Mouse (Mus musculus) forebrain, embryonic 16.5 days (tissue): Measurements from ENCODE around the gene Camkv. TPM values are rescaled to one million over a fixed set of nuclear protein-coding genes. Genes with fewer than 3 reads are reported as not detected.

Experiments
- ATAC-seq: fragments of 200-750 bp; cut with Nextera tagmentation; 2 replicates; pipeline ENCODE4 v1.8.0; 2017; ENCODE audit warnings: mild to moderate bottlenecking, moderate library complexity
- H3K27ac ChIP-seq: fragments of 300-500 bp; sonication (generic); 2 replicates; pipeline ENCODE4 v1.5.1; 2014; ENCODE audit warnings: low read length, control low read depth
- H3K27me3 ChIP-seq: fragments of 300-500 bp; sonication (generic); replicated peaks from 2 replicates; pipeline ENCODE4 v1.6.1; 2014; ENCODE audit warnings: low read length; ENCODE audit not compliant: control insufficient read depth, insufficient read depth
- H3K36me3 ChIP-seq: fragments of 300-500 bp; sonication (generic); 2 replicates; pipeline ENCODE4 v1.6.1; 2014; ENCODE audit not compliant: control insufficient read depth, insufficient read depth
- H3K4me1 ChIP-seq: fragments of 300-500 bp; sonication (generic); replicated peaks from 2 replicates; pipeline ENCODE4 v1.6.1; 2014; ENCODE audit warnings: low read length; ENCODE audit not compliant: control insufficient read depth, insufficient read depth
- H3K4me2 ChIP-seq: fragments of 300-500 bp; sonication (generic); 2 replicates; pipeline ENCODE4 v1.6.1; 2014; ENCODE audit warnings: mild to moderate bottlenecking, low read length, control low read depth
- H3K4me3 ChIP-seq: fragments of 300-500 bp; sonication (generic); replicated peaks from 2 replicates; pipeline ENCODE4 v1.5.1; 2014; ENCODE audit warnings: mild to moderate bottlenecking, low read length, control low read depth
- H3K9ac ChIP-seq: fragments of 300-500 bp; sonication (generic); replicated peaks from 2 replicates; pipeline ENCODE4 v1.6.1; 2014; ENCODE audit warnings: low read depth, low read length, control low read depth
- H3K9me3 ChIP-seq: fragments of 300-500 bp; sonication (generic); 2 replicates; pipeline ENCODE4 v1.6.1; 2016; ENCODE audit warnings: low read length; ENCODE audit not compliant: control insufficient read depth
- WGBS: fragments of 180-500 bp; shearing (Covaris S2); extraction: QIAGEN DNeasy Blood & Tissue Kit; methylation state at CpG from one replicate; pipeline ENCODE4 v1.1.7; 2014; 5-methylcytosine and 5-hydroxymethylcytosine counted together
- polyA plus RNA-seq: library from polyadenylated mRNA; unstranded; fragments of >200 nt; fragmentation: Nextera tagmentation; extraction: Ambion mirVana; gene quantifications from 2 replicates; pipeline ENCODE4 v1.2.1, GENCODE M21; 2015

Camkv gene
- polyA plus RNA-seq, result 117 and 140 TPM in 2 replicates

DNA sequence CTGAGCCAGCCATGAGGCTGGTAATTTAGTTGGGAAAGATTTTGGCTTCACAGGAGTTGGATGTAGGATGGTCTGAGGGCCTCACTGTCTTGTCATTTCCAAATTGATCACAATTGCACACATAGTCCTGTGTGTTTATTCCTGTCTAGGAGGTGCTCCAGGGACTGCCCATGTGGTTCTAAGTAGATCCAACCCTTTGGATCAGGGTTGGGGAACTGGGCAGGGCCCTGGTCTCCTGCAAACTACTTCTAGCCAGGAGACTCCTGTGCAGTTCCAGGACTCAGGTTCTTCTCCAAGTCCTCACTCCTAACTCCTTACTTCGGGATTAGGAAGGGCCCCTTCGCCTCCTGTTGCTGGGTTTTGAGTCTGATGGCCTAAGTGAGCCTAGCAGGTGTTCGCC is at the start of gene Camkv:
Camkv (plus strand) TSS at position 301 of the 400 bp plus-strand sequence.
- Histone ChIP-seq H3K36me3 (no peaks in the 10 kb centered on the region), H3K9ac (peak within 1 kb of the TSS; percentile 69), H3K27ac (0 out of 2 replicates have a peak within 1 kb of the TSS, but pooled peaks have one; percentile 20), H3K4me2 (peak within 1 kb of the TSS; percentile 86), H3K9me3 (no peaks in the 10 kb centered on the region), H3K4me3 (peak within 1 kb of the TSS; percentile 64), H3K4me1 (peaks cover 22% of the 10 kb centered on the region), H3K27me3 (no peaks in the 10 kb centered on the region; the same call in 1 of the 2 replicates)
- ATAC-seq, result 0 out of 2 replicates have a peak, but pooled peaks have one; percentile 3
- WGBS, result 12% methylated on average over 3 of the region's 3 CpGs

DNA sequence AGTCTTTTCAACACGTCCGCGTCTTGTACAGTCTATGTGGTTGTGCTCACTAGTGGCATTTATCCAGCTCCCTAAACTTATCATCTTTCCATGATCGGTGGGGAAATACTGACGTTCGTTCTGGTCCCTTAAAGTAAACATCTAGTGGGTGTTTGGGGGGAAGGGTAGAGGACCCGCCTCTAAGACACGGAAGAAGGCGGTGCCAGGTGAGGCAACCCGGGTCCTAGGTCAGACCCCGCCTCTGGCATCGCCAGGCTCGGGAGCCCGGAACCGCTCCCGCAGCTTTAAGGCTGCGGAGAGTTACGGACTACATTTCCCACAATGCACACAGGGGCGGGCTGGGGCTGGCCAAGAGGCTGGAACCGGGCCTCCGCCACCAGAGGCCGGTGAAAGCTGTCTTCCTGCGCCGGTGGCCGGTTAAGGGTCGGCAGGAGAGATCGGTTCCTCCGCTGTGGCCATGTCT is 47.6 kb upstream of the Camkv start, which contains the start of gene Mon1a:
Mon1a (plus strand) TSS at position 348 of the 463 bp plus-strand sequence.
- Histone ChIP-seq H3K4me3 (peak within 1 kb of the TSS; percentile 84), H3K27me3 (0 out of 2 replicates have a peak, but pooled peaks cover 2% of the 10 kb centered on the region), H3K9me3 (no peaks in the 10 kb centered on the region), H3K36me3 (no peaks in the 10 kb centered on the region), H3K9ac (peak within 1 kb of the TSS; percentile 85), H3K27ac (peak within 1 kb of the TSS; percentile 69), H3K4me1 (peaks cover 14% of the 10 kb centered on the region), H3K4me2 (peak within 1 kb of the TSS; percentile 71)
- under 1% methylated on average over 28 of the region's 28 CpGs for WGBS
- peak; percentile 97 for ATAC-seq

DNA sequence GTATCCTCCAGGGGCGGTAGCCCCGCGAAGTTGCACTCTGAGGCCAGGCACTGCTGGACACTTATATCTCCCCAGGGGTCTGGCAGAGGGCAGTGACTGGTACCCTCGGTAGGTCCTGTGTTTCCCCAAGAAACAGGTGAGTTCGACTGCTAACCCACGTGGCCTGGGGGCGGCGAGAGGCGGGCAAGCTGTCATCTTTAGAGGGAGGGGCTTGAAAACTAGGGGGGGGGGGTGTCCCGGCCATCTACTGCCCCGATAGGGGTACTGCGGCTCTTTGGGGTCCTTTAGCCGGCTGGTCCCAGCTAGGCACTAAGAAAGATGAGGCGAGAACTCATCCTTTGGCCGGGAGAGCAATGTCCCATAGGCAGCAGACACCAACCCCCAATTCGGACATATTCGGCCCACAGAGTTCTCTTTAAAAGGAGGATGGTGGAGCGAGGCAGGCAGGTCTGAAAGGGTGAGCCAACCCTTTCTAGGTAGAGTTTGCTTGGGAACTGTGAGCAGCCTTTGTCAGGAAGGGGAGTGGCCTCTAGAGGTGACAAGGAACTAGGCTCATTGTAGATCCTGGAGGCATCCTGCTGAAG is 47.1 kb upstream of the Camkv start:
- peak overlapping the region; percentile 71 for H3K4me2 ChIP-seq
- ATAC-seq, result peak; percentile 72
- H3K27ac ChIP-seq, result peak overlapping the region; percentile 69
- peak overlapping the region; percentile 85 for H3K9ac ChIP-seq
- H3K36me3 ChIP-seq, result no peaks in the 10 kb centered on the region
- H3K9me3 ChIP-seq, result no peaks in the 10 kb centered on the region
- under 1% methylated on average over 18 of the region's 18 CpGs for WGBS
- H3K27me3 ChIP-seq, result 0 out of 2 replicates have a peak, but pooled peaks cover 2% of the 10 kb centered on the region
- H3K4me1 ChIP-seq, result peaks cover 14% of the 10 kb centered on the region
- H3K4me3 ChIP-seq, result peak overlapping the region; percentile 84

DNA sequence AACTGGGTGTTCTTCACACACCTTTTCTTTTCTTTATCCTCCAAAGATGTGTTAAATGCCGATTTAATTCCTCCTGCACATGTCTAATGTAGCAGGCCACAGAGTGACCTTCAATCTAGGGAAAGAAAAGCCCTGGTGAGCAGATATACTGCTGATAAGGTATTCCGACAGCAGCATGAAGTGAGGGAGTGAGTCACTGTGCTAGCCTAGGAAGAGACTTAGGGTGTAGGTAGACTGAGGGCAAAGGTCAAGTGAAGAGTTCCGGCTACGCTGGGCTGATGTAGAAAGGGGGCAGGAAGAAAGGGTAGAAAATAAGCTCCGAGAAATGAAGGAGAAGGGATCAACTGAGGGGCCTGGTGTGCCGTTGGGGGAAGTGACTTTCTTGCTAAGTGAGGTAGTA is 45.2 kb upstream of the Camkv start:
- no peak overlapping the region for H3K4me2 ChIP-seq
- H3K27ac ChIP-seq, result no peak overlapping the region
- H3K9ac ChIP-seq, result no peak overlapping the region
- 94% methylated on average over 6 of the region's 6 CpGs for WGBS
- peaks cover 14% of the 10 kb centered on the region for H3K4me1 ChIP-seq
- no peak for ATAC-seq
- H3K27me3 ChIP-seq, result 0 out of 2 replicates have a peak, but pooled peaks cover 2% of the 10 kb centered on the region
- H3K4me3 ChIP-seq, result no peak overlapping the region
- no peaks in the 10 kb centered on the region for H3K36me3 ChIP-seq
- no peaks in the 10 kb centered on the region for H3K9me3 ChIP-seq

DNA sequence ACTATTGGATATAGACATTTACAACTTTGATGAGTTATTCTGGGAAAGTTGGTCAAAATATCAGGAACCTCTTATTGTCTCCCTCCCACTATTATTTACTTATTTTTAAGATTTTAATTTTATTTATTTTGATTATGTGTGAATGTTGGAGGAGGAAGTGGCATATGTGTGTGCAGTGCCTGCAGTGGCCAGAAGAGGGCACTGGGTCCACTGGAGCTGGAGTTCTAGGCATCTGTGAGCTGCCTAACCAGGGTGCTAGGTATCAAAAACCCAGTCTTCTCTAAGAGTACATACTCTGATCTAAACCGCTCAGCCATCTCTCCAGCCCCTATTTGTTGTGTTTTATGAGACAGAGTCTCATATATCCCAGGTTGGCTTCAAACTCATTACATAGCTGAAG is 44.5 kb upstream of the Camkv start:
- no peak overlapping the region for H3K4me2 ChIP-seq
- no peak overlapping the region for H3K9ac ChIP-seq
- no peak overlapping the region for H3K27ac ChIP-seq
- H3K4me3 ChIP-seq, result no peak overlapping the region
- 90% methylated on average over 1 of the region's 1 CpGs for WGBS
- H3K27me3 ChIP-seq, result 0 out of 2 replicates have a peak, but pooled peaks cover 2% of the 10 kb centered on the region
- no peaks in the 10 kb centered on the region for H3K36me3 ChIP-seq
- no peak for ATAC-seq
- no peaks in the 10 kb centered on the region for H3K9me3 ChIP-seq
- peaks cover 14% of the 10 kb centered on the region for H3K4me1 ChIP-seq

DNA sequence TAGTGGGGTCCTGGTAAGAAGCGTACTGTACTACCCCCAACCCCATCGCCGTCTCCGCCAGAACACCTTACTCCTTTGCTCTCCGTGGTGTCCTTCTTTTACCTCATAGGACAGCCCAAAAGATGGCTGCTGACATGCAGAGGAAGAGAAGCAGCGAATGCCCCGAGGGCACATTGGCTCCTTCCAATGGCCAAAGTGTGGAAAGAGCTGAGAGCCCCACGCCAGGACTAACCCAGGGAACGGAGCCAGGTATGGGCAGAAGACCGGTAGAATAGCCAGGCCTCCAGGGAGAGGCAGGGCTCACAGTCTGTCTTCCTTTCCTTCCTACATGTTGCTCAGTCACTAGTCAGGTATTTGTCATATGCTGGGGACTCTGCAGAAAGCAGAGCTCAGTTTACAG is 36.9 kb upstream of the Camkv start:
- Histone ChIP-seq H3K9ac (no peak overlapping the region), H3K27ac (no peak overlapping the region), H3K36me3 (peaks cover 7% of the 10 kb centered on the region), H3K4me1 (peaks cover 14% of the 10 kb centered on the region), H3K4me2 (no peak overlapping the region), H3K4me3 (no peak overlapping the region), H3K9me3 (no peaks in the 10 kb centered on the region), H3K27me3 (peaks cover 4% of the 10 kb centered on the region; the same call in 1 of the 2 replicates)
- WGBS, result 80% methylated on average over 10 of the region's 10 CpGs
- ATAC-seq, result no peak

DNA sequence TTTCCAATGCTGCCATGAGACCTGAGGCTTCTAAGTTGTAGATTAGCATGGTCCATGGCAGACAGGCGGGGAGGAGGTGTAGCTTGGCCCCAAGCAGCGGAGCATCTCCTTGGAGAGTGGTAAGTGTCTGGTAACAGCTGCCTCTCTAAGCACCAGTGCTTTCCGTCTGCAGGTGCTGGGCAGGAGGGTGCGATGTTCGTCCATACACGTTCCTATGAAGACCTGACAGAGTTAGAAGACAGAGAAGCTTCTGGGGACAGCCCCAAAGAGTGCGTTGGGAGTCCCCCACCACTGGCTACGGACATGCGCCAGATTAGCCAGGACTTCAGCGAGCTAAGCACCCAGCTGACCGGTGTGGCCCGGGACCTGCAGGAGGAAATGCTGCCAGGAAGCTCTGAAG is 35.6 kb upstream of the Camkv start:
- Histone ChIP-seq H3K4me3 (no peak overlapping the region), H3K4me2 (no peak overlapping the region), H3K4me1 (peaks cover 14% of the 10 kb centered on the region), H3K9me3 (no peaks in the 10 kb centered on the region), H3K9ac (no peak overlapping the region; the same call in 1 of the 2 replicates), H3K36me3 (peaks cover 7% of the 10 kb centered on the region), H3K27ac (no peak overlapping the region), H3K27me3 (peaks cover 4% of the 10 kb centered on the region; the same call in 1 of the 2 replicates)
- WGBS, result 73% methylated on average over 12 of the region's 12 CpGs
- ATAC-seq, result no peak

DNA sequence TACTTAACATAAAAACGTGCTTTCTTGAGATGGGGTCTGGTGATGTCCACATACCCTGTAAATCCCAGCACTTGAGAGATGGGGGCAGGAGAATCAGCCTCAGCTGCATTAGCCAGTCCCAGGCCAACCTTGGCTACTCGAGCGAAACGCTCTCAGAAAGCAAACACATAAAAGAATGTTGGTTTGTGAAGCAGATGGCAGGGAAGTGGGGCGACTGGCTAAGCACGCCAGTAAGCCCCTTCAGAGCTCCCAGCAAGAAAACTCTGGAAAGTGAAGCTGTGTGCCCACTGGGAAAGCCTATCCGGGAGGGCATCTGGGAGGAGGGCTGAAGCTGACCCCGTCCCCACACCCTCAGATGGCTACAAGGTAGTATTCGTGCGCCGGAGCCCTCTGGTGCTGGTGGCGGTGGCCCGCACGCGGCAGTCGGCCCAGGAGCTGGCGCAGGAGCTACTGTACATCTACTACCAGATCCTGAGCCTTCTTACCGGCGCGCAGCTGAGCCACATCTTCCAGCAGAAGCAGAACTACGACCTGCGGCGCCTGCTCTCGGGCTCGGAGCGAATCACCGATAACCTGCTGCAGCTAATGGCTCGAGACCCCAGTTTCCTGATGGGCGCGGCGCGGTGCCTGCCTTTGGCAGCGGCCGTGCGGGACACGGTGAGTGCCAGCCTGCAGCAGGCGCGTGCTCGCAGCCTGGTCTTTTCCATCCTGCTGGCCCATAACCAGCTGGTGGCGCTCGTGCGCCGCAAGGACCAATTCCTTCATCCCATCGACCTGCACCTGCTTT is 34.4 kb upstream of the Camkv start:
- peaks cover 6% of the 10 kb centered on the region; the same call in 1 of the 2 replicates for H3K27me3 ChIP-seq
- peak overlapping the region; percentile 27; the same call in 1 of the 2 replicates for H3K27ac ChIP-seq
- H3K4me1 ChIP-seq, result peaks cover 16% of the 10 kb centered on the region
- no peaks in the 10 kb centered on the region for H3K9me3 ChIP-seq
- peak; percentile 76 for ATAC-seq
- H3K36me3 ChIP-seq, result peaks cover 7% of the 10 kb centered on the region
- H3K4me2 ChIP-seq, result peak overlapping the region; percentile 68
- H3K9ac ChIP-seq, result peak overlapping the region; percentile 60
- 2% methylated on average over 42 of the region's 44 CpGs for WGBS
- peak overlapping the region; percentile 41 for H3K4me3 ChIP-seq

DNA sequence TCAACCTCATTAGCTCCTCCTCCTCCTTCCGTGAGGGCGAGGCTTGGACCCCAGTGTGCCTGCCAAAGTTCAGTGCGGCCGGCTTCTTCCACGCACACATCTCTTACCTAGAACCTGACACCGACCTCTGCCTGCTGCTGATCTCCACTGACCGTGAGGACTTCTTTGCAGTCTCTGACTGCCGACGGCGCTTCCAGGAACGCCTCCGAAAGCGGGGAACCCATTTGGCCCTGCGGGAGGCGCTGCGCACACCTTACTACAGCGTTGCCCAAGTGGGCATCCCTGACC is 33.9 kb upstream of the Camkv start:
- Histone ChIP-seq H3K27ac (no peak overlapping the region), H3K4me1 (peaks cover 20% of the 10 kb centered on the region), H3K4me3 (peak overlapping the region; percentile 41), H3K27me3 (peaks cover 7% of the 10 kb centered on the region; the same call in 1 of the 2 replicates), H3K9ac (peak overlapping the region; percentile 60; the same call in 1 of the 2 replicates), H3K36me3 (peaks cover 7% of the 10 kb centered on the region), H3K9me3 (no peaks in the 10 kb centered on the region), H3K4me2 (peak overlapping the region; percentile 68)
- 11% methylated on average over 17 of the region's 17 CpGs for WGBS
- no peak for ATAC-seq
